Mouse (Mus musculus) gastrocnemius, adult 8-10 months (tissue): ENCODE measurements around the gene Fndc7. TPM values are rescaled to one million over a fixed set of nuclear protein-coding genes. Genes with fewer than 3 reads are reported as not detected.

Experiments used
- total RNA-seq, 4 experiments: library from RNA; stranded (reverse); gene quantifications; 2 replicates each; pipeline ENCODE4 v1.2.4; 2022

Fndc7 gene
- total RNA-seq, 4 experiments from 2014 or later, result not detected

Other genes starting within 250 kb of the Fndc7 start
- gene Clcc1, start 236.1 kb downstream of the Fndc7 start, total RNA-seq, result 10 to 100 TPM; 33.9 to 45.3 (median 37.3) TPM
- gene Gpsm2, start 167.7 kb downstream of the Fndc7 start, total RNA-seq, result 1 to 10 TPM in 1 of 4 experiments, under 1 TPM in 3; 0.56 to 1.2 (median 0.74) TPM
- under 1 TPM; 0.11 to 0.34 (median 0.15) TPM for gene Aknad1, start 150.3 kb downstream of the Fndc7 start, total RNA-seq
- 10 to 100 TPM; 34.9 to 50.3 (median 38.4) TPM for gene Stxbp3, start 49.5 kb downstream of the Fndc7 start, total RNA-seq
- 10 to 100 TPM; 10.7 to 16.0 (median 13.3) TPM for gene Prpf38b, start 21.7 kb upstream of the Fndc7 start, total RNA-seq
- gene Henmt1, start 49.9 kb upstream of the Fndc7 start, total RNA-seq, result not detected
- gene Gm9857, start 50.4 kb upstream of the Fndc7 start, total RNA-seq, result not detected
- 1 to 10 TPM; 4.2 to 7.9 (median 5.2) TPM for gene Fam102b, start 137.6 kb upstream of the Fndc7 start, total RNA-seq
- not detected for gene Slc25a54, start 190.5 kb upstream of the Fndc7 start, total RNA-seq
- 1 to 10 TPM; 1.1 to 1.8 (median 1.8) TPM for gene Slc25a24, start 233.1 kb upstream of the Fndc7 start, total RNA-seq